8 mouse cellular contexts compared by ENCODE assay signal in genomic region chr5:23413575-23414470, GRCm38 (mm10). TPM values are rescaled to one million over a fixed set of nuclear protein-coding genes. Genes with fewer than 3 reads are reported as not detected.
DNase-seq lines count a peak whose midpoint lies in the region; ATAC-seq and TF ChIP-seq lines count a peak whose summit lies in the region.

No protein-coding gene starts in this region.

- dilution Hi-C loops in CH12.LX (cut with MboI; ENCODE audit: extremely low pct_ligation_motif_present, extremely low pct_unique_long_range_greater_than_20kb, low sequenced_read_pairs), result no loop called here

- TF ChIP-seq CTCF in CH12.LX (conservative IDR thresholded peaks at IDR 0.05 in 1 of 2, IDR thresholded peaks at IDR 0.05 in 1 of 2; ENCODE audit: low read depth in 2 of 2, low read length in 2 of 2), result no peak
- no peak for TF ChIP-seq CTCF in brain, embryonic 14.5 days (IDR thresholded peaks at IDR 0.05; ENCODE audit: borderline replicate concordance, extremely low read depth, insufficient read depth, insufficient read length)

- peaks cover 75% of the 10 kb centered on the region for H3K79me2 ChIP-seq in CH12.LX (replicated peaks; ENCODE audit: control insufficient read depth, extremely low read depth, insufficient read depth, poor library complexity, severe bottlenecking)

- no peaks in the 10 kb centered on the region for H3K27me3 ChIP-seq in CH12.LX (replicated peaks)
- H3K27me3 ChIP-seq in midbrain, embryonic 11.5 days (ENCODE audit: control insufficient read depth, insufficient read depth, low read length), result no peaks in the 10 kb centered on the region

- intact Hi-C loops in gastrocnemius, postnatal 14 days (cut with DNase I; ENCODE audit: low total_unique reads), result no loop called here

- no peak for TF ChIP-seq EP300 in CH12.LX (IDR thresholded peaks at IDR 0.05; ENCODE audit: low read length)

- H3K27ac ChIP-seq in CH12.LX (ENCODE audit: insufficient read depth, low read depth), result peak overlapping the region; percentile 89
- peak overlapping the region; percentile 85 for H3K27ac ChIP-seq in midbrain, embryonic 11.5 days (ENCODE audit: low read depth, low read length)

- in situ Hi-C loops in CH12.LX (cut with MboI; ENCODE audit: low pct_ligation_motif_present, low pct_unique_long_range_greater_than_20kb, low sequenced_read_pairs), result loop anchor here (25.0 kb wide), 1 partner anchor 648 kb away; no protein-coding TSS in a partner anchor

- H3K9ac ChIP-seq in CH12.LX (ENCODE audit: insufficient read depth, low read depth), result peak overlapping the region; percentile 79
- peak overlapping the region; percentile 39 for H3K9ac ChIP-seq in midbrain, embryonic 11.5 days (ENCODE audit: low read length)

- TF ChIP-seq RAD21 in CH12.LX (IDR thresholded peaks at IDR 0.05; ENCODE audit: low read depth, low read length), result no peak

- DNase-seq in CH12.LX (ENCODE audit: extremely low read depth), result no peak
- DNase-seq in brain, embryonic 14.5 days (ENCODE audit: low read depth), result peak; percentile 91
- peak; percentile 72 for DNase-seq in gastrocnemius, postnatal 14 days
- DNase-seq in induced T-regulatory cell, adult 2 months (ENCODE audit: low read depth), result peak; percentile 79
- DNase-seq in midbrain, embryonic 11.5 days (ENCODE audit: low spot score, missing footprints), result peak; percentile 96
- no peak for DNase-seq in adrenal gland, adult 2 months

- peak; percentile 69 for ATAC-seq in midbrain, embryonic 11.5 days (ENCODE audit: low FRiP score)
- ATAC-seq in megakaryocyte, adult 5-6 weeks (ENCODE audit: poor library complexity, severe bottlenecking), result no peak
- no peak for ATAC-seq in activated CD4-positive, CD25-positive, alpha-beta regulatory T cell, adult 4 months

- TF ChIP-seq POLR2A in CH12.LX (IDR thresholded peaks at IDR 0.05; ENCODE audit: low read depth, low read length), result no peak
- TF ChIP-seq POLR2A in brain, embryonic 14.5 days (IDR thresholded peaks at IDR 0.05; ENCODE audit: borderline replicate concordance, extremely low read depth, insufficient read depth, insufficient read length, poor library complexity, severe bottlenecking), result no peak

- H3K4me2 ChIP-seq in CH12.LX (ENCODE audit: insufficient read depth, low read depth, poor library complexity, severe bottlenecking), result peak overlapping the region; percentile 6
- H3K4me2 ChIP-seq in midbrain, embryonic 11.5 days, result peak overlapping the region; percentile 14; the same call in 1 of the 2 replicates

- peaks cover 28 to 70% of the 10 kb centered on the region in 2 experiments for H3K4me1 ChIP-seq in CH12.LX (ENCODE audit: control insufficient read depth in 1 of 2, insufficient read depth in 2 of 2)
- peaks cover 59% of the 10 kb centered on the region for H3K4me1 ChIP-seq in midbrain, embryonic 11.5 days (ENCODE audit: control insufficient read depth, insufficient read depth, low read length)

- H3K9me3 ChIP-seq in CH12.LX (replicated peaks; ENCODE audit: low read length), result no peaks in the 10 kb centered on the region
- no peaks in the 10 kb centered on the region for H3K9me3 ChIP-seq in midbrain, embryonic 11.5 days (ENCODE audit: control insufficient read depth, low read length)

- 14% methylated on average over 12 of the region's 12 CpGs for WGBS in midbrain, embryonic 11.5 days

- peak overlapping the region in 1 of 3 experiments; percentile 18 for H3K4me3 ChIP-seq in CH12.LX (replicated peaks in 1 of 3; ENCODE audit: low read depth in 2 of 3, low read length in 2 of 3, poor library complexity in 1 of 3)
- no peak overlapping the region for H3K4me3 ChIP-seq in midbrain, embryonic 11.5 days (ENCODE audit: low read depth, low read length)

- peaks cover 4 to 16% of the 10 kb centered on the region in 2 experiments for H3K36me3 ChIP-seq in CH12.LX (replicated peaks in 1 of 2; ENCODE audit: control insufficient read depth in 1 of 2, insufficient read depth in 1 of 2, low read length in 1 of 2)
- H3K36me3 ChIP-seq in midbrain, embryonic 11.5 days (ENCODE audit: control insufficient read depth, insufficient read depth, low read length), result no peaks in the 10 kb centered on the region

TF ChIP-seq in CH12.LX, 34 proteins besides CTCF, POLR2A, EP300 and RAD21:
- TF ChIP-seq MAZ (IDR thresholded peaks at IDR 0.05; ENCODE audit: low read depth, low read length) (no peak), RCOR1 (conservative IDR thresholded peaks at IDR 0.05; ENCODE audit: low read depth, low read length) (0 out of 2 replicates have a peak, but pooled peaks have one; percentile 37), TCF12 (IDR thresholded peaks at IDR 0.05; ENCODE audit: low read depth, low read length) (0 out of 2 replicates have a peak, but pooled peaks have one; percentile 39), IRF4 (IDR thresholded peaks at IDR 0.05; ENCODE audit: low read depth, low read length) (0 out of 2 replicates have a peak, but pooled peaks have one; percentile 30), ETS1 (conservative IDR thresholded peaks at IDR 0.05; ENCODE audit: low read depth, low read length) (0 out of 2 replicates have a peak, but pooled peaks have one; percentile 8), MAX (IDR thresholded peaks at IDR 0.05; ENCODE audit: low read length) (no peak), BHLHE40 (IDR thresholded peaks at IDR 0.05; ENCODE audit: low read depth, low read length) (no peak), UBTF (IDR thresholded peaks at IDR 0.05; ENCODE audit: low read depth, low read length) (0 out of 2 replicates have a peak, but pooled peaks have one; percentile 37), SMC3 (IDR thresholded peaks at IDR 0.05; ENCODE audit: low read depth, low read length) (no peak; the same call in 1 of the 2 replicates), USF1 (IDR thresholded peaks at IDR 0.05; ENCODE audit: low read depth, low read length) (no peak)

RNA-seq across cellular contexts. Expression of gene Kmt2e, which starts 20.4 kb away (rescaled TPM):
- total RNA-seq in CH12.LX (2012; rRNA removed), result 21.2 and 21.3 TPM in 2 replicates
- 7.2 and 10.2 TPM in 2 replicates for total RNA-seq in CH12.LX (2014; rRNA removed)
- 24.6 and 29.7 TPM in 2 replicates for polyA plus RNA-seq in CH12.LX (2012; ENCODE audit: insufficient read length, low read depth)
- 44.2 and 75.0 TPM in 2 replicates for polyA plus RNA-seq in brain, embryonic 14.5 days (2012; rRNA removed)
- 10 to 100 TPM; 25.2 to 27.1 TPM for total RNA-seq in gastrocnemius, postnatal 14 days (2021)
- 110 and 115 TPM in 2 replicates for polyA plus RNA-seq in midbrain, embryonic 11.5 days (2014; fragmentation: Nextera tagmentation; extraction: Ambion mirVana)
- total RNA-seq in adrenal gland, adult 2 months (2021), result 10 to 100 TPM; 59.1 to 67.9 TPM
- polyA plus RNA-seq in adrenal gland, adult 2 months (2012; rRNA removed), result 12.5 and 16.7 TPM in 2 replicates
- total RNA-seq in megakaryocyte, adult 5-6 weeks (2015), result 148 and 158 TPM in 2 replicates
- total RNA-seq in megakaryocyte, adult 5-6 weeks (2017), result 63.3 and 69.2 TPM in 2 replicates
- 100 to 1,000 TPM; 171 to 206 TPM for polyA plus RNA-seq in activated CD4-positive, CD25-positive, alpha-beta regulatory T cell, adult 4 months (2017; shearing (Covaris generic))

Comparison
In these comparisons a context has a peak if more than half of its experiments do, and no peak if none do; other contexts are left out.
1. DNase-seq: peak in brain, embryonic 14.5 days (single experiment), gastrocnemius, postnatal 14 days (single experiment), induced T-regulatory cell, adult 2 months (single experiment) and midbrain, embryonic 11.5 days (single experiment); none in CH12.LX (single experiment) and adrenal gland, adult 2 months (single experiment).